Mouse (Mus musculus) brain, embryonic 18.5 days (tissue): ENCODE results near the gene Ip6k3.

Experiments
- DNase-seq: peaks from one replicate; pipeline ENCODE4 v3.0.0-alpha.2; 2012; ENCODE audit warnings: low read depth, low spot score

Ip6k3 gene

DNA sequence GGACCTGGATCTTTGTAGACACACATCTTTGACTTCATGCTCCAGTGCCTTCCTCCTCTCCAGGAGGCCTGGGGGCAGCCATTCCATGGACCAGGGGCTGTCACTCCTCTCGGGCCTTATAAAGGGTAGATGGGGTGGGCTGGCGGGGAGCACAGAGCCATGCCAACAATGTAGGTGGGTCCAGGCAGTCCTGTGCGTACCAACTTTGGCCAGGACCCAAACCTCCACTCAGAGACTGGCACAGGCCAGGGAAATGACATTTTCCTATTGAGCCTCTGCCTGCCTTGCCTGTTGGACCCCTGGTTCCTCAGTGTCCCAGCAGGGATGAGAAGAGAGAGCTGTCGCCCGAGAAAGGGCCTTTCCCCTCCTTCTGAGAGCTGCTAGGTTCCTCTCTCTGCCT, 14.8 kb upstream of the Ip6k3 start:
- DNase-seq = no peak

DNA sequence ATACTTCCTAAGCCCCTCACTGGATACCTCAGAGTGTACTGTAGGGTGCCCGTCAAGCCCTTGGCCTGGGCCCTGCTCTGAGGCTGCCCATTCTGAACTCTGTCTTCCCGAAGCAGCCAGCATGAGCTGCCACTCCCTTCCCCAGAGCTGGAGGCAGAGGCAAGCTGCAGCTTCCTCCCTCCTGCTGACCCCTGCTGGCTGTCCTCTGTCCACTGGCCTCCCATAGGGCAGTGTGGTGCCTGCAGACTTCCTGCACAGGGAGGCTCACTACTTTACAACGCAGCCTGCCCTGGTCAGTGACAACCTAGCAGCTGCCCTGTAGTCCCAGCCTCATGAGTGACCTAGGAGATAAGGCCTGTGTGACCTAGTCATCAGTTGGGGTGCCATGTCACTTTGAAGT, 14.1 kb upstream of the Ip6k3 start:
- DNase-seq = no peak

DNA sequence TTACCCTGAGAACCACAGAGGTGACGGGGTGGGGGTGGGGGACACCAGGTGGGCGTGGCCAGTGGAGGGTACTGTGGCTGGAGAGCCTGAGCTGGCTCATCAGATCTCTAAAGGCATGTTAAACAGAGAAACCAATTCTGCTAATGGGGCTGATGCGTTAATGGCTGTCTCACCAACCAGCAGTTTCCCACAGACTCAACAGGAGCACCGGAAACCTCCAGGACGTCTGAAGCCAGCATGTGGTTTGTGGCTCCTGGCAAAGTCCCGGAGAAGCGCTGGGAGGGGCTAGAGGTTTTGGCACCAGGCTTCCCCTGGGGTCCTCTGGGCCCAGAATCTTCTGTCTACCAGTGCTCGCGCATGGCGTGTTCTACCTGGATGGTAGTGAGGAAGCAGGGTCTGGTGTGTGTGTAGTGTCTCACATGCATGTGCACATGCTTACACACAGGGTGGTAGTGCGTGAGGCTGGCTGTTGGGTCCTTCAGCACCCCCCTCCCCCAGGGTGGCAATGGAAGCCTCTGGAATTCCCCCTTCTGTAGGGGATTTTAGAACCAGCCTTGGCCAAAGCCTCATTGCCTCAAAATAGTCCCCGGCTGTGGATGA, 12.2 kb upstream of the Ip6k3 start:
- no peak for DNase-seq

DNA sequence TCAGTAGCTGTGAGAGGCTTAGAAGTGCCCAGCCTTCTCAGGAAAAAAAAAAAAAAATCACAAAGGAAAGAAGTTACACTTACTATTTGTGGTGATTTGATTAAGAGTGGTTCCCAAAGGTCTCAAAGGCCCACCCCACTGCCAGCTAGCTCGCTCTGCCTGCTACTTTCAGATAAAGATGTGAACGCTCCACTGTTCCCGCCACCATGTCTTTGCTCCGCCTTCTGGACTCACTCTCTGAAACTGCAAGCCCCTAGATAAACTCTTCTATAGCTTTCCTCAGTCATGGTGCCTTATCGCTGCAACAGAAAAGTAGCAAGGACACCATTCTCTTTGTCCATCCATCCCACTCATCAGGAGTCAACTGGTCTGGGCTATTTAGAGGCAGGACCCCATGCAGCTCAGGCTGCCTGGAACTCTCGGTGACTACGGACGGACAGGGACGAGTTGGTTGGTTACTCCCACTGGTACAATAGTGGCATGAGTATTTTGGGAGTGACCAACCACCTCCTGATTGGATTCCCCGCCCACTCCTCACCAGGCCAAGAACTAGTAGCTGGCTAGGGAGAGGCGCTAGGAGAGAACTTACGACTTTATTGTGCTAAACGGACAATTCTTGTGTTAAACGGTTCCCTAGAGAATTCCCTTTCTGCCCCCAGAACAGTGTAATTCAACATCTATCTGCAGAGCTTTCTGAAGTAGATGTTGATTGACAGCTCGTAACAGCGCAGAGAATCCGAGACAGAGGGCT, 11.0 kb upstream of the Ip6k3 start:
- DNase-seq = no peak

DNA sequence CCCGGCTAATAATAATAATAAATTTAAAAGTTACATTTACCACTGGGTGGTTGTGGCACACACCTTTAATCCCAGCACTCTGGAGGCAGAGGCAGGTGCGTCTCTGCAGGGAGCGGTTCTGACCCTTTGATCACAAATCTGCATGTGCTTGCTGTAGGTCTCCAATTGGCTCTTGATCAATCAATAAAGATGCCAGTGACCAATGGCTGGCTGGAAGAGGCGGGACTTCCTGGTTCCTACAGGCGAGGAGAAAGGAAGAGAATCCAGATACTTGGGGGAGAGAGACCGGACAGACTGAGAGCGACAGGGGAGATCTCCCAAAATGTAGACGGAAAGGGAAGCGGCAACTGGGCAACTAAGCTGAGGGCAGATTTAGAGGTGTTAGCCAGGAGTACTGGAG, 10.4 kb upstream of the Ip6k3 start:
- DNase-seq = no peak

DNA sequence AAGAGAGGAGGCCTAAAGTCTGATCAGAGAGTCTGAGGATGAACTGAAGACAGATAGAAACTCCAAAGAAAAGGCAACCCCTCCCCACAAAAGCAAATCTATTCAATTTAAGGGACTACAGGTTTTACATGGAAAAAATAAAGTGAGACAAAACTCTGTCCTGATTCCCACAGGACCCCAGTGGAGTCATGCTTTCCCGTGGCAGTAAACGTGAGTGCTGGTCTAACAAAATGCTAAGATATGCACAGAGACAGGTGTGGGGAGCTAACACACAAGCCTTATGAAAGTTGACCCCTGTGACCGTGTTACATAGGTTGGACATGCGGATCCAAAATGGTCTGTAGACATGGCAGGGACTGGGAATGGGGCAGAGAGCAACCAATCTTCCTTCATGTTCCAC, 9.2 kb upstream of the Ip6k3 start:
- DNase-seq = no peak

DNA sequence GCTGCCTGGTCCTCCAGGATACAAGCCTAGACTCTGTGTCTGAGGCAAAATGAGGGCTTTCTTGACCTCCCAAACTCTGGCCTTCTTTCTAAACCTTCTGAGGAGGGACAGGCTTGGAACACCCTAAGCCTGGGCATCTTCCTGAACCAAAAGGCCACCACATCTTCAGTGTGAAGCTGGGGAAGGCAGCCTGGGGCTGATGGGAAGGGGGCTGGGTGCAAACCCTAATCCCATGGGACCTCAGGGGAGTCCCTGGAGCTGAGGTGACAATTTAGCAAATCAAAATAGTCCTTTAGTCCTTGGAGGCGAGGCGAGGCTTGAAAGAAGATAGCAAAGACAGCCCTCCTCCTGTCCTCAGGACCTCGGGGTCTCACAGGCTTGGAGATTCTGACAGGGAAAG, 8.7 kb upstream of the Ip6k3 start:
- DNase-seq = no peak

DNA sequence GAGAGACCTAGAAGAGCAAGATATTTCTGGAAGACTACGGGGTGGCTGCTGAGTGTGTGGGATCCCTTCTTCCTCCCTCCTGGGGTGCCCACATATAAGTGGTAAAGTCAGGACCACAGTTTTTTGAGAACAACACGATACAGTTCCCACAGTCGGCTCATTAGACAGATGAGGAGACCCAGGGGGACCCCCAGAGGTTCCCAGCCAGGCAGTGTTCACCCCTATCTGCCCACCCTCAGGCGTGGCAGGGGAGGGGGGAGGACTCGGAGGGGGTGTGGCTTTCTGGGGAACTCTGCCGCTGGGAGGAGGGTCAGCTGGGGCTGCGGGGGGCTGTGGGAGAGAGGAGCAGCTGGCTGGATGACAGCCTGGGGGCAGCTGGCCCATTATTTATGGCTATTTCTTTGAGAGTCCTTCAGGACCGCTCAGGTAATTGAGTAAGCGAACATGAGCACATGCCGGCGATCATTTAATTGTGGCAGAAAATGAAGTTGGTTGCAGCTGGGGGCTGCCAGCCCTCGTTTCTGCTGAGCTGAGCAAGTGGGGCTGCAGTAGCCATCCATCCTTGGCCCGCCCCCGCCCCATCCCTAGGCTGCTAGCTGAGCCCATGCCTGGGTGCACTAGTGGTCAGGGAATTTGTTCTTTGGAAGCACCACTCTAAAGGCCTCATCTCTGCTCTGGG, 7.7 kb upstream of the Ip6k3 start:
- DNase-seq = no peak

DNA sequence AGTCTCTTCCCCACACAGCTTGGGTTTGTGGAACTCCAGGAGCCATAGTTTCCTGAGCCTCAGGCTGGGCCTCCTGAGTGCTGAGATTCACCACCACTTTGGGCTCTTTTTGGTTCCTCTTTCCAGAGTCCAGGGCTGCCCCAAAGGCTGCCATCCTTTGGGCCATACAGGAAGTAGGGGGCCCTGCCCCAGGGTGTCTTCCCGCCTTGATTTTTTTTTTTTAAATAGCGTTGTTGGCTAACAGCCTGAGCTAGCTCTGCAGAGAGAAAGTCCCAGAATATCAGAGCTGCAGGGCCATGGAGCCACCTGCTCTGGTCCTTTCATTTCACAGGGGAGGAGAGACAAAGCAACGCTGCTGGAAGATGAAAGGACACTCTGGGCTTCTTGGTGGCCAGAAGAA, 6.1 kb upstream of the Ip6k3 start:
- DNase-seq = no peak

DNA sequence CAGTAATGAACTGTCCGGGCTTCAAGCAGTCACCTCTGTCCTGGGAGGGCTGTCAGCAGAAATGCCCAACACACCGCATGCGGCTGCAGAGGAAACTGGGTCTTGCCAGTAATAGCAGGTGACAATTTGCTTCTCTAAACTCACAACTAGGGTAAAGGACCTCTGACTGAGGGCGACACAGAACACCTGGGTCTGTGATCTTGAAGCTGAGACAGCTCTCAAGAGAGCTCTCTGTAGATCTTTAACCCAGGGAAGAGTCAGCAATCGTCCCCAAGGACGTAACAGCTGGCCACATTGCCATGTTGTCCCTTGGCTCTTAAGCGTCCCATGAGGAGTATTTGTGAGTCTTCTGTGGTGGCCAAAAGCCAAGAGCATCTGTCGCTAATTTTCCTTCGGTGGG, 4.9 kb upstream of the Ip6k3 start:
- no peak for DNase-seq

DNA sequence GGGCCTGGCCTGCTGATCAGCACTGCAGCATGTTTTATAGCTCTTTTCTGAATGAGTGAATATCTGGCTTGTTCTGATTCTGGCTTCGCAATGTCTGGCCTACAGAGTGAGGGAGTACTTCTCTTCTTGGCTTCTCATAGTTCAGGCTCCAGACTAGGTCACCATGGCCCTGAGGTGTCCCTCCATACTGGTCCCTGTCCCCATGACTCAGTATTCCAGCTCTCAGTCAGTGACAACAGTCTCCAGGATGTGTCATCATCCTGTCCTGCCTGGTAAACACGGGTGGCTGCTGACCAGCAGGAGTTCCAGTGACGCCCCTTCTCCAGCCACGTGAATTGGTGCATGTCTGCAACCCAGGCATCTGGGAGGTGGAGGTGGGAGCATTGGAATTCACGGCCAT, 3.5 kb upstream of the Ip6k3 start:
- no peak for DNase-seq

DNA sequence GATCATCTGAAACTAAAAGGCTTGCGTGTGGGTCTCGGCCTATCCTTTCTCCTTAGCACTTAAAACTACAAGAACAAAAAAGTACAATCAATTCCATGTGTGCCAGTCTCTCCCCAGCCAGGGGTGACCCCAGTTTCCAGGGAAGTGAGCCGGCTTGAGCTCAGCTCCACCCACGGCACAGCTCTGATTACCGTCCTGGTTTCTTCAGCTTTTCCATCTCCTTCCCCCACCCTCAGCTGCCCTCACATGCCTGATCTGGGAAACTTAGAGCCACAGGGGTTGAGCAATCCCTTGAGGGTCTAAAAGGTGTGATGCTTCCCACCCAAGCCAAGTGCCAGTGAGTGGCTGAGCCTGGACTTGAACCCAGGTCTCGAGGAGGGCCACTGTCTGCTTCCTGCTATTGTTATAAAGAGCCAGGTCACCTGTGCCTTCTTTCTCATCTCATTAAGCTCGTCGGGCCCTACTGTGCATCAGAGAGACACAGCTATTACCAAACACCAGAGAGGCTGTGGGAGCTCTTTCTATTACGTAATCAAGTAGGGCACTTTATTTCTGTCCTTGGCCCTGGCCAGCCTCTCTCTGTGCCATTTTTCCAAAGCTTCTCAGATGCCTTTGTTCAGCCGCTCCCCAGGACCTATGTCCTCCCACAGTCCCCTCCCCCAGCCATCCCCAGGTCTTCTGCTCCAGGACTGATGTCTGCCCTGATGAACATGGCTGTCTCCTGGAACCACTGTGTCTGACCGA, 2.5 kb upstream of the Ip6k3 start:
- DNase-seq = no peak

DNA sequence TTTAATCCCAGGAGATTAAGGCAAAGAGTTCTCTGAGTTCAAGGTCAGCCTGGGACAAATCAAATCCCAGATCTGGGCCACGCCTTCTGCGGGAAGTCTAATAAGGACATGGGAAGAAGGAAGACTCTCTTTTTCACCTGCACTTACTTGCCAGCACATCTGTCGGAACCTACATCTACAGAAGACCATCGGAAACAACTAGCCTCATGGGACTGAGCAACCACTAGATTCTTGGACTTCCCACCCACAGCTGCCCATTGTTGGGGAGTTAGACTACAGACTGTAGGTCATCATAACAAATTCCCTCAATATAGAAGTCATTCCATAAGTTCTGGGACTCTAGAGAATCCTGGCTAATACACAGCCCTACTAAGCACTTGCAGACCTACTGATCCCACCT, 974 bp upstream of the Ip6k3 start:
- DNase-seq = no peak

DNA sequence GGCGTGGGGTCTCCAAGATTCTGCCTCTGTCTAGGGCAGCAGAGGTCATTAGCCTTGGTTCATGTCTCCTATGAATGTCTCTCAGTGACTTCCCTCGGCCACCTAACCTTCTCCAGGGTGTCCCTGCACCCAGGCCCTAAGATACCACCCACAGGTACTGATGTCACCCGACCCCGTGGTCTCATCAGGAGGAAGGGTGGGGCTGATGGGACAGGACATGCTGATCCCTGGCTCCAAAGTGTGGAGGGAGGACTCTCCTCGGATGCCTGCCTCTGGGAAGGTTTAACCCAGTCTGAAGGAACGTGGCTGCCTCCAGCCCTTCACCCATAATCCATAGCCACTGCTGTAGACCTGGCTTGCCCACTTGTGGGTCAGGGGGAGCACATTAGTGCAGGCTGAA, 694 bp downstream of the Ip6k3 start:
- no peak for DNase-seq

DNA sequence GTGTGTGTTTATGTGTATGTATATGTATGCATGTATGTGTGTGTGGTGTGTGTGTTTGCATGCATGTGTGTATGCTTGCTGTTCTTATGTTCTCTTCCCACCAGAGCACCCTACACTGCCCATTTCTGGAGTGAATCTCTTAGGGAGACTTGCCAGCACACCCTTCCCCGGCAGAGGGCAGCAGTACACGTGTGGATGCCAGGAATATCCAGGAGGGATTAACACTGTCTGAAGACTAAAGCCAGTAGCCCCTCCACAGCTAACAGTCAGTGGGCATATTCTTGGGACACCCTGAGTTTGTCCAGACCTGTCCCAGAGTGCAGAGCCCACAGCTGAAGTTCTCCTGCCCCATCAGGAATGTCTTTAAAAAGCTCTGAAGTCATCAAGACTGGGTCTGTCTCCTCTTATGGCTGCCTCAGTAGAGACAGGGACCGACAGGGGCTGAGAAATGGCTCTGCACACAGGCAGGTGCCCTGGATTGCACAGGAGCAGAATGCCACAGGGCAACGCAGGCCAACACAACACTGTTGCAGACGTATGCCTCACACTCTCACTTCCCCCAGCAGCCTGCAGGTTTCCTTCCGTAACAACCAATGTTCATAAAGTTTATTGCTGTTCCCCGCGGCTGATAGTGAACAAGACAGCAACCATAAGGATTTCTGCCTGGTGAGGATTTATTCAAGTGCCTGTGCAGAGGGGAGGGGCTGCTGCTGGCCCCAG, 2.4 kb downstream of the Ip6k3 start:
- DNase-seq = no peak

DNA sequence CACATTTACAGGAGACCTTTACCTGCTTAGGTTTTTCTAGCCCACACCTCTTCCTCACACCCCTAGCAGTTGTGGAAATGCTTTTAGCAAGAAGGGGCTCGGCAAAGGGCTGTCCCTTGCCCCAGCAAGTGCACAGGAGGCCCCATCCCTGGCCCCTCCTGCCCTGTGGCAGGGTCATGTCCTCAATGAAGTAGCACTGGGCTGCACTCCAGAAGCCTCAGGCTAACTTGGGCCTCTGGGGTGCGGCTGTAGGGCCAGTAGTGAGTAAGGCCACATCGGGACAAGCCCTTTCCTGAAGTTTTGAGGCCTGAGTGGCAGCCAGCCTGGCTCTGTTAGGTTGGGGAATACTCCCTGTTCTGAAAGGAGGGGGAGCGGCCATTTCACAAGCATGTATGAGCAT, 6.7 kb downstream of the Ip6k3 start:
- DNase-seq = no peak

DNA sequence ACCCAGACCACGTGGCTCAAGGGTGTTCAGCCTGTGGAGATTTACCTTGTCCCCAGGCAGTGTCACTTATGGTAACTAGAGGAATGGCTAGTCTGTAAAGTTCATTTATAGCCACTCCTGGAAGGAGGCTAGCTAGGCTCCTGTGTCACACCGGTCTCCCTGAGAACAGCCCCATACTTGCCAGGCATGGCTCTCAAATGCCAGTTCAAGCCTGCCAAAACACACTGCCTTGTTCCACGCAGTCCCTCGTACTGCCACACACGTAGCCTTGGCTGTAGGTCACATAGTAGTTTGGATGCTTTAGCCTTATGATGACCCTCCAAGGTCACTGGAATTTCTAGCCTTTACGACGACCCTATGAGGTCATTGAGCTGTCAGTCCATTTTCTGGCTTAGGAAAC, 8.4 kb downstream of the Ip6k3 start:
- DNase-seq = no peak

DNA sequence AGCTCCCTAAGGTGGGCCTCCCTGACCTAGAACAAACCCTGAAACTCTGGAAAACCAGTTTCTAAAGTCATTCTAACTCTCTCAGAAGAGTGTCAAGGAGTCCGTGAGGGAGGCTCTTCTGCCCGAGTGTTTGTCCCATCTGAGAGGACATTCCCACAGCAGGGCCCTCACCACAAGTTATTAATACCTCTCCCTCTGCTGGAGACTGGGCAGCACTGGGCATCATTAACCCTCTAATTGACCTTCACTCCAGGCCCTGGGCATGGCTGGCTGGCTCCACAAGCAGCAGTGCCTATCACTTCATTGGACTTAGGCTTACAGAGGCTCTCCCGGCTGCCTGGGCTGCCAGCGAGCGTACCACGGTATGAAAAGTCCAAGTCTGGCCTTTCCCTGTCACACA, 9.2 kb downstream of the Ip6k3 start:
- DNase-seq = no peak

DNA sequence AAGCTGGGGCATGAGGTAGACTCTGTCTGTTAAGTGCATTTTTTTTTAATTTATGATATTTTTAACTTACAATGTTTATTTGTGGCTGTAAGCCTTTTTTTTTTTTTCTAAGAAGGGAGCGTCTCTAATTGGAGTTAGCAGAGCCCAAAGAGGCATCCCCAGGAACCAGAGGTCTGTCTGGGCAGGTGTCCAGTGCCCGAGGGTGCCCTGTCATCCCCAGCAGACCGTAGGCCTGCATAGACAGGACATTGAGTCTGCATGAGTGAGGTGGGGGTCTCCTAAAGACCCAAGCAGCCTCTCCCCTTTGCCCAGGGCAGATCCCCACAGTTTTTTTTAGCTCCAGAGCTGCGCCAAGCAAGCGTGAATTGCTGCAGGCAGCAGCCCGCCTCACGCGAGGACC, 11.8 kb downstream of the Ip6k3 start:
- DNase-seq = no peak

DNA sequence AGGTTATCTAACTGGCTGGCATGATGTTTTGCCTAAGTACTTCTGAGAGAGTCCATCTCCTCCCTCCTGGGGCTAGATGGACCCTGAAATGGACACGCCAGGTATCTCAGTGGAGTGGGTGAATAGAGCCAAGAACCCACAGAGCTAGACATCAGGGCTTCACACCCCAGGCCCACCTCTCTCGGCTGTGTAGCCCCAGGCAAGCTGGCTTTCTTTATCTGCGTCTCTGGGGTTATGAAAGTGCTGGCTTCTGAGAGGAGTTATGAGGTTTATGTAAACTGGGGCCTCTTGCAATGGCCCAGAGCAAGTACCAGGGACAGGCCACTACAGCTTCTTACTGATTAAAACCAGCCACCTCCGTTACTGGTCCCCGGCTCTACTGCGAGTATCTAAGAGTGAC, 12.7 kb downstream of the Ip6k3 start:
- DNase-seq = no peak

DNA sequence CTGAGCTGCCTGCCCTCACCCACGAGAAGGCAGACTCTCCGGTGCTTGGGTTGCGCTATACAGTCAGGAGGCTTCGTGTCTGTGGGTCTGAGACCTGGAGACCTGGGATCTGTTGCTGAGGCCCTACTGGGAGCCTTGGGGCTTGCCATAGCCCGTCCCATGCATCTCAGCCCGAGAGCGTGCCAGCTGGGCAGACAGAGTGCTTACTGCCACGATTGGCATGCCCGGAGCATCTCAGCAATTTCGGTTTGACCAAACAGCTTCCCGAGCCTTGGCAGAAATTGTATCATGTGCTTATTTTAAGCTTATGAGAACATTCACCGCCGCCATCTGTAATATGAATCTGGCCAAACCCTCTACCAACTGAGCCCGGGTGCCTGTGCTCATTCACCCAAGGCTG, 13.3 kb downstream of the Ip6k3 start:
- no peak for DNase-seq

DNA sequence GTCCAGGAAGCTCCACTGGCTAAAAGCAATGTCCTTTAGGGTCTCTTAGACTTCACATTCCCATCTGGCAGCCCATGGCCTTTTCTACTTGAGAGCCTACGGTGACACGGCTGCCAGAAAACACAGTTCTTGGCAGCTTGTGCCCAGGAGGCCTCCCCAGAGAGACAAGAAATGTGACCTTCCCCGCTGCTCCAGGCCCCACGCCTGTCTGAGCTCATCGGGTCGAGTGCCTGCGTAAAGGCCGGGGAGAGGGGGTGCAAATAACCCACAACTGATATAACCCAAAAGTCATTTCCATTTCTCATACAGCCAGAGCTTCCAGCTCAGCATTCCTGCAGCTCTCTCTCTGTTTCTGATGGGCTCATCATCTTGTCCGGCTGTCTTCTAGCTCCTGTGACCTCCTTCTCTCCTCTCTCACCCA, 13.8 kb downstream of the Ip6k3 start:
- no peak for DNase-seq
